ENCODE assay signal across 14 mouse cellular contexts in the genomic region with DNA sequence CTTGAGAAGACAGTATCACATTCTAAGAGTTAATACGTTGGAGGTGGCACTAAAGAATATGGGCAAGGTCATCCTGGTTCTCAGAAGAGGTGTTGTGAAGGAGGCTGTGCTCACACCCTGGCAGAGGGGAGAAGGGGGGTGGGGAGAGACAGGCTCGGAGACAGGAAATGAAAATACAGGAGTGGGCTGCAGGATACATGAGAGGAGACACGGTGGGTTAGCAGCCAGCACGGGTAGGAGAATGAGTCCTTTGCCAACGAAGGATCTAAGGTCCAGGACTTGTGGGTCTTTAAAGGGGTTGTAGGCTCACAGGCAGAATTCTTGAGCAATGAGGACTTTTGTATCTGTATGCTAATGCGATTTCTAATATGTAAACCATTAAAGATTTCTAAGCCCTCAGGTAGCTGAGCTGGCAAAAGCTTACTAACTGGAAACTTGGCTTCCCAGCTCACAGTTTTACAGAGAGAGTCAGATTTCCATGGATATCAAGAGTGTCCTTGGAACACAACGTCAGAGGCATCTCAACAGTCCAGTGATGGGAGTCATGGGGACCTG. TPM values are rescaled to one million over a fixed set of nuclear protein-coding genes. Genes with fewer than 3 reads are reported as not detected.
DNase-seq lines count a peak whose midpoint lies in the region; ATAC-seq and TF ChIP-seq lines count a peak whose summit lies in the region.
"Had no signal": no experiment of that assay in that cellular context is flagged by ENCODE, and none has a peak within 500 bp of the region (broad histone marks: within the 10 kb centered on the region; RNA-seq: fewer than 3 reads in every experiment).

No protein-coding gene starts in this region.

- H3K9ac ChIP-seq in heart, embryonic 11.5 days (ENCODE audit: low read depth, low read length) = no peak overlapping the region
- H3K9ac ChIP-seq in liver, embryonic 16.5 days (ENCODE audit: low read depth, low read length) = no peak overlapping the region
- no peak overlapping the region for H3K9ac ChIP-seq in liver, embryonic 12.5 days
- no peak overlapping the region for H3K9ac ChIP-seq in limb, embryonic 14.5 days (ENCODE audit: low read depth, low read length, severe bottlenecking)
- no peak overlapping the region for H3K9ac ChIP-seq in forebrain, postnatal 0 days
- H3K9ac ChIP-seq: embryonic facial prominence, embryonic 12.5 days had no signal

- H3K36me3 ChIP-seq in heart, embryonic 11.5 days (ENCODE audit: control insufficient read depth, insufficient read depth, low read length) = no peaks in the 10 kb centered on the region
- no peaks in the 10 kb centered on the region for H3K36me3 ChIP-seq in liver, embryonic 16.5 days (ENCODE audit: control insufficient read depth, insufficient read depth)
- H3K36me3 ChIP-seq in liver, embryonic 12.5 days = no peaks in the 10 kb centered on the region
- H3K36me3 ChIP-seq in limb, embryonic 14.5 days (ENCODE audit: control insufficient read depth, insufficient read depth, low read length) = no peaks in the 10 kb centered on the region
- no peaks in the 10 kb centered on the region for H3K36me3 ChIP-seq in forebrain, postnatal 0 days (ENCODE audit: insufficient read depth)
- H3K36me3 ChIP-seq: embryonic facial prominence, embryonic 12.5 days had no signal

- peaks cover 10% of the 10 kb centered on the region for H3K4me1 ChIP-seq in heart, embryonic 11.5 days (ENCODE audit: control insufficient read depth, insufficient read depth, low read length)
- peaks cover 4% of the 10 kb centered on the region; the same call in 1 of the 2 replicates for H3K4me1 ChIP-seq in liver, embryonic 16.5 days (ENCODE audit: control insufficient read depth, low read depth, low read length)
- peaks cover 9% of the 10 kb centered on the region; the same call in 1 of the 2 replicates for H3K4me1 ChIP-seq in liver, embryonic 12.5 days
- H3K4me1 ChIP-seq in limb, embryonic 14.5 days (ENCODE audit: control insufficient read depth, insufficient read depth, low read length) = peaks cover 15% of the 10 kb centered on the region
- peaks cover 4% of the 10 kb centered on the region; the same call in 1 of the 2 replicates for H3K4me1 ChIP-seq in forebrain, postnatal 0 days (ENCODE audit: insufficient read depth)

- no peaks in the 10 kb centered on the region for H3K9me3 ChIP-seq in heart, embryonic 11.5 days (replicated peaks; ENCODE audit: control insufficient read depth, low read length)
- H3K9me3 ChIP-seq in liver, embryonic 16.5 days (replicated peaks; ENCODE audit: control insufficient read depth, low read length) = no peaks in the 10 kb centered on the region
- H3K9me3 ChIP-seq in liver, embryonic 12.5 days (replicated peaks) = no peaks in the 10 kb centered on the region
- H3K9me3 ChIP-seq in limb, embryonic 14.5 days (ENCODE audit: control insufficient read depth, low read length) = no peaks in the 10 kb centered on the region
- no peaks in the 10 kb centered on the region for H3K9me3 ChIP-seq in forebrain, postnatal 0 days (ENCODE audit: low read length)
- H3K9me3 ChIP-seq: embryonic facial prominence, embryonic 12.5 days had no signal

- WGBS in heart, embryonic 11.5 days (ENCODE audit: insufficient replicate concordance) = 46% methylated on average over 7 of the region's 7 CpGs
- WGBS in liver, embryonic 16.5 days (ENCODE audit: insufficient replicate concordance) = 16% methylated on average over 7 of the region's 7 CpGs
- 25% methylated on average over 7 of the region's 7 CpGs for WGBS in liver, embryonic 12.5 days (ENCODE audit: insufficient replicate concordance)
- WGBS in limb, embryonic 14.5 days = 32% methylated on average over 7 of the region's 7 CpGs
- whole genome bisulfite sequencing in forebrain, postnatal 0 days = 61% methylated on average over 7 of the region's 7 CpGs

- no peak for TF ChIP-seq CTCF in forebrain, postnatal 0 days (IDR thresholded peaks at IDR 0.05; ENCODE audit: low read depth)

- ATAC-seq in heart, embryonic 11.5 days (replicated peaks; ENCODE audit: insufficient number of reproducible peaks, low FRiP score, low TSS enrichment) = no peak
- peak; percentile 63 for ATAC-seq in liver, embryonic 16.5 days (ENCODE audit: low read depth)
- ATAC-seq in liver, embryonic 12.5 days = no peak
- ATAC-seq in limb, embryonic 14.5 days (ENCODE audit: low FRiP score, low read depth) = no peak
- ATAC-seq in forebrain, postnatal 0 days = no peak

- peaks cover 11% of the 10 kb centered on the region for H3K27me3 ChIP-seq in heart, embryonic 11.5 days (ENCODE audit: control insufficient read depth, insufficient read depth, low read length)
- peaks cover 21% of the 10 kb centered on the region for H3K27me3 ChIP-seq in liver, embryonic 16.5 days (ENCODE audit: control insufficient read depth, insufficient read depth, low read depth, low read length)
- H3K27me3 ChIP-seq in liver, embryonic 12.5 days (replicated peaks) = peaks cover 64% of the 10 kb centered on the region
- no peaks in the 10 kb centered on the region; the same call in 1 of the 2 replicates for H3K27me3 ChIP-seq in limb, embryonic 14.5 days (ENCODE audit: control insufficient read depth, insufficient read depth, low read length)
- H3K27me3 ChIP-seq in forebrain, postnatal 0 days (ENCODE audit: insufficient read depth, low read length) = no peaks in the 10 kb centered on the region

- DNase-seq in heart, postnatal 14 days = no peak
- DNase-seq in kidney, adult 11 months = peak; percentile 74
- DNase-seq in limb, embryonic 14.5 days (ENCODE audit: low spot score) = peak; percentile 18
- DNase-seq in cerebellum, postnatal 36 days = no peak
- DNase-seq in forebrain, postnatal 0 days = no peak
- DNase-seq: cerebellum, adult 2 months; left cerebral cortex, postnatal 4 days; right cerebral cortex, adult 18-20 months; thymus, postnatal 36 days had no signal

- no peak overlapping the region for H3K27ac ChIP-seq in heart, embryonic 11.5 days (ENCODE audit: low read depth, low read length)
- H3K27ac ChIP-seq in liver, embryonic 16.5 days (ENCODE audit: low read length) = peak overlapping the region; percentile 45
- H3K27ac ChIP-seq in liver, embryonic 12.5 days = no peak overlapping the region
- H3K27ac ChIP-seq in limb, embryonic 14.5 days (replicated peaks; ENCODE audit: low read depth, low read length) = no peak overlapping the region
- H3K27ac ChIP-seq in forebrain, postnatal 0 days (ENCODE audit: low read depth, low read length) = no peak overlapping the region
- H3K27ac ChIP-seq: embryonic facial prominence, embryonic 12.5 days had no signal

- peak overlapping the region; percentile 93 for H3K4me2 ChIP-seq in heart, embryonic 11.5 days
- H3K4me2 ChIP-seq in liver, embryonic 16.5 days (ENCODE audit: low read depth, low read length) = no peak overlapping the region
- H3K4me2 ChIP-seq in liver, embryonic 12.5 days = no peak overlapping the region
- H3K4me2 ChIP-seq in limb, embryonic 14.5 days (replicated peaks; ENCODE audit: low read depth, low read length, severe bottlenecking) = no peak overlapping the region; the same call in 1 of the 2 replicates
- H3K4me2 ChIP-seq in forebrain, postnatal 0 days (ENCODE audit: low read depth) = no peak overlapping the region
- H3K4me2 ChIP-seq: embryonic facial prominence, embryonic 12.5 days had no signal

- intact Hi-C loops in heart, postnatal 14 days (cut with DNase I) = no loop called here

- no peak for TF ChIP-seq POLR2A in limb, embryonic 14.5 days (IDR thresholded peaks at IDR 0.05; ENCODE audit: borderline replicate concordance, extremely low read depth, insufficient read depth, insufficient read length)

- H3K4me3 ChIP-seq in heart, embryonic 11.5 days (ENCODE audit: low read depth, low read length) = no peak overlapping the region
- no peak overlapping the region for H3K4me3 ChIP-seq in liver, embryonic 16.5 days (ENCODE audit: low read depth, low read length)
- no peak overlapping the region for H3K4me3 ChIP-seq in liver, embryonic 12.5 days
- H3K4me3 ChIP-seq in limb, embryonic 14.5 days (replicated peaks; ENCODE audit: low read length) = no peak overlapping the region
- H3K4me3 ChIP-seq in forebrain, postnatal 0 days (ENCODE audit: low read depth, low read length) = no peak overlapping the region
- H3K4me3 ChIP-seq: embryonic facial prominence, embryonic 12.5 days had no signal

RNA-seq across cellular contexts. Expression of a gene that starts 3.0 kb away (rescaled TPM):
- 20.9 and 24.7 TPM in 2 replicates for polyA plus RNA-seq in heart, embryonic 11.5 days (2014; fragmentation: Nextera tagmentation; extraction: Ambion mirVana)
- total RNA-seq in heart, postnatal 14 days (2021) = 10 to 100 TPM; 23.9 to 30.0 TPM
- polyA plus RNA-seq in liver, embryonic 16.5 days (2015; fragmentation: Nextera tagmentation; extraction: Ambion mirVana) = 0.44 and 0.54 TPM in 2 replicates
- 0.74 and 0.98 TPM in 2 replicates for polyA plus RNA-seq in liver, embryonic 12.5 days (2016; fragmentation: Nextera tagmentation; extraction: Ambion mirVana)
- polyA plus RNA-seq in limb, embryonic 14.5 days (2012; rRNA removed) = 3.2 TPM in 2 replicates
- 6.2 and 6.7 TPM in 2 replicates for polyA plus RNA-seq in limb, embryonic 14.5 days (2014; fragmentation: Nextera tagmentation; extraction: Ambion mirVana)
- total RNA-seq in forebrain, postnatal 0 days (2014; rRNA removed) = 25.6 and 33.5 TPM in 2 replicates
- 16.4 and 29.4 TPM in 2 replicates for polyA plus RNA-seq in forebrain, postnatal 0 days (2015; fragmentation: Nextera tagmentation; extraction: Ambion mirVana)
- total RNA-seq: megakaryocyte-erythroid progenitor cell, adult 5-6 weeks had no signal

Comparison
In these comparisons a context has a peak if more than half of its experiments do, and no peak if none do; other contexts are left out.
1. DNase-seq: peak in kidney, adult 11 months (single experiment) and limb, embryonic 14.5 days (single experiment); none in heart, postnatal 14 days (0 of 2), cerebellum, postnatal 36 days (0 of 2) and forebrain, postnatal 0 days (single experiment).